In the genomic region with DNA sequence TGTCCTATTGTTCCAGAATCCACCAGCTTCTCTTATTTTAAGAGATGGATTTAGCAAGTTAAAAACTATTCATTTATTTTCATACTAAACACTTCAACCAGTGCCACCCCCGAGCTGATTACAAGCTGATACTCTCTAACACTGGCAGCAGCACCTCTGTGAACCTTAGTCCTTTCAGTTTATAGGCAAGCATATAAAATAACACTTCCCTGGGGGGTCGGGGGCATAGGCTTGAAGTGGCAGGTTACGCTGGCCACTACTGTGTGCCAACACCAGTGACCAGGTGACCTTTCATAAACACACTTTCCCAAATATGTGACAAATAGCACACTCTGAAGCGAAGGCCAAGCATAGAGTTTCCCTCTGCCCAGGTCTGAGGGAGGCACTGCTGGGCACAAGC, we compare ENCODE assay signal across 35 mouse cellular contexts.
"Had no signal": no experiment of that assay in that cellular context is flagged by ENCODE, and none has a peak within 500 bp of the region (broad histone marks: within the 10 kb centered on the region; RNA-seq: fewer than 3 reads in every experiment).

No protein-coding gene starts in this region.

- H3K27me3 ChIP-seq: heart, embryonic 13.5 days; heart, embryonic 15.5 days; hindbrain, embryonic 15.5 days; intestine, embryonic 15.5 days; kidney, embryonic 15.5 days had no signal

- H3K4me3 ChIP-seq: heart, adult 2 months; heart, embryonic 10.5 days; heart, embryonic 13.5 days; heart, embryonic 15.5 days; hindbrain, embryonic 10.5 days; hindbrain, embryonic 12.5 days; hindbrain, embryonic 13.5 days; hindbrain, embryonic 15.5 days; intestine, embryonic 15.5 days; kidney, embryonic 15.5 days; layer of hippocampus, adult 2 months had no signal

- H3K4me1 ChIP-seq: heart, embryonic 13.5 days; heart, embryonic 15.5 days; hindbrain, embryonic 12.5 days; hindbrain, embryonic 13.5 days; hindbrain, embryonic 15.5 days had no signal

- H3K9ac ChIP-seq: heart, embryonic 13.5 days; heart, embryonic 15.5 days; hindbrain, embryonic 12.5 days; hindbrain, embryonic 13.5 days; hindbrain, embryonic 14.5 days; hindbrain, embryonic 15.5 days; intestine, embryonic 15.5 days; kidney, embryonic 15.5 days had no signal

- H3K36me3 ChIP-seq: heart, embryonic 10.5 days; heart, embryonic 13.5 days; heart, embryonic 15.5 days; hindbrain, embryonic 10.5 days; hindbrain, embryonic 12.5 days; hindbrain, embryonic 13.5 days; hindbrain, embryonic 15.5 days; intestine, embryonic 15.5 days; kidney, embryonic 15.5 days had no signal

- H3K4me2 ChIP-seq: heart, embryonic 11.5 days; heart, embryonic 13.5 days; heart, embryonic 15.5 days; hindbrain, embryonic 12.5 days; hindbrain, embryonic 13.5 days; hindbrain, embryonic 14.5 days; hindbrain, embryonic 15.5 days; intestine, embryonic 15.5 days; kidney, embryonic 15.5 days had no signal

- H3K27ac ChIP-seq: heart, adult 2 months; heart, embryonic 10.5 days; heart, embryonic 13.5 days; heart, embryonic 15.5 days; hindbrain, embryonic 10.5 days; hindbrain, embryonic 12.5 days; hindbrain, embryonic 13.5 days; hindbrain, embryonic 14.5 days; hindbrain, embryonic 15.5 days; hindbrain, postnatal 0 days; intestine, embryonic 15.5 days; kidney, embryonic 15.5 days; kidney, postnatal 0 days; layer of hippocampus, adult 2 months had no signal

- H3K9me3 ChIP-seq: heart, embryonic 10.5 days; heart, embryonic 15.5 days; hindbrain, embryonic 12.5 days; hindbrain, embryonic 13.5 days; hindbrain, embryonic 15.5 days; intestine, embryonic 15.5 days; kidney, embryonic 15.5 days had no signal

- DNase-seq: heart, adult 2 months; heart, postnatal 10 days; heart, postnatal 14 days; heart, postnatal 36 days; heart, postnatal 4 days; kidney, adult 11 months; kidney, adult 18-20 months; kidney, adult 2 months; kidney, adult 8-10 months; kidney, adult 9 months; kidney, postnatal 10 days; kidney, postnatal 14 days; kidney, postnatal 25 days; kidney, postnatal 36 days; kidney, postnatal 4 days; layer of hippocampus, adult 9-11 months; layer of hippocampus, postnatal 36 days had no signal

- ATAC-seq: hindbrain, embryonic 16.5 days; hindbrain, postnatal 0 days; inflammation-experienced regulatory T-cells, adult 6 months; intestine, embryonic 15.5 days; intestine, embryonic 16.5 days; intestine, postnatal 0 days had no signal
